Mouse (Mus musculus) hindbrain, embryonic 12.5 days (tissue): ENCODE measurements around the gene Fut8. TPM values are rescaled to one million over a fixed set of nuclear protein-coding genes. Genes with fewer than 3 reads are reported as not detected.

Source experiments
- ATAC-seq: fragments of 200-750 bp; cut with Nextera tagmentation; 2 replicates; pipeline ENCODE4 v1.8.0; 2017; ENCODE audit warnings: moderate TSS enrichment; ENCODE audit not compliant: low FRiP score
- H3K27ac ChIP-seq: fragments of 300-500 bp; sonication (generic); 2 replicates; pipeline ENCODE4 v1.5.1; 2016; ENCODE audit warnings: mild to moderate bottlenecking
- H3K27me3 ChIP-seq: fragments of 300-500 bp; sonication (generic); 2 replicates; pipeline ENCODE4 v1.6.1; 2016; ENCODE audit warnings: mild to moderate bottlenecking
- H3K36me3 ChIP-seq: fragments of 300-500 bp; sonication (generic); 2 replicates; pipeline ENCODE4 v1.6.1; 2016; ENCODE audit warnings: mild to moderate bottlenecking
- H3K4me1 ChIP-seq: fragments of 300-500 bp; sonication (generic); 2 replicates; pipeline ENCODE4 v1.6.1; 2016
- H3K4me2 ChIP-seq: fragments of 300-500 bp; sonication (generic); replicated peaks from 2 replicates; pipeline ENCODE4 v1.6.1; 2016; ENCODE audit warnings: mild to moderate bottlenecking
- H3K4me3 ChIP-seq: fragments of 300-500 bp; sonication (generic); 2 replicates; pipeline ENCODE4 v1.5.1; 2016; ENCODE audit warnings: mild to moderate bottlenecking
- H3K9ac ChIP-seq: fragments of 300-500 bp; sonication (generic); 2 replicates; pipeline ENCODE4 v1.6.1; 2016; ENCODE audit warnings: mild to moderate bottlenecking, moderate library complexity
- H3K9me3 ChIP-seq: fragments of 300-500 bp; sonication (generic); replicated peaks from 2 replicates; pipeline ENCODE4 v1.6.1; 2016; ENCODE audit warnings: mild to moderate bottlenecking
- WGBS: fragments of 180-500 bp; shearing (Covaris S2); methylation state at CpG from one replicate; pipeline ENCODE4 v1.1.7; 2016; 5-methylcytosine and 5-hydroxymethylcytosine counted together
- polyA plus RNA-seq: library from polyadenylated mRNA; unstranded; fragments of >200 nt; fragmentation: Nextera tagmentation; extraction: Ambion mirVana; gene quantifications from 2 replicates; pipeline ENCODE4 v1.2.1, GENCODE M21; 2016

Fut8 gene
- polyA plus RNA-seq, 1 experiment from 2014 or later, result 45.5 TPM

- Histone ChIP-seq H3K4me2 (no peak overlapping the region), H3K27ac (no peak overlapping the region), H3K27me3 (no peaks in the 10 kb centered on the region), H3K36me3 (no peaks in the 10 kb centered on the region), H3K9ac (no peak overlapping the region), H3K4me3 (no peak overlapping the region), H3K4me1 (no peaks in the 10 kb centered on the region), H3K9me3 (no peaks in the 10 kb centered on the region)
- WGBS, result 73% methylated on average over 4 of the region's 4 CpGs
- ATAC-seq, result no peak
Measured at GRCm38 (mm10) chr12:77292375-77293258, 54.7 kb downstream of the Fut8 start.

- no peaks in the 10 kb centered on the region for H3K36me3 ChIP-seq
- ATAC-seq, result no peak
- no peaks in the 10 kb centered on the region for H3K9me3 ChIP-seq
- no peak overlapping the region for H3K4me2 ChIP-seq
- no peaks in the 10 kb centered on the region for H3K27me3 ChIP-seq
- no peaks in the 10 kb centered on the region for H3K4me1 ChIP-seq
- H3K9ac ChIP-seq, result no peak overlapping the region
- no peak overlapping the region for H3K4me3 ChIP-seq
- H3K27ac ChIP-seq, result no peak overlapping the region
- WGBS, result 66% methylated on average over 1 of the region's 1 CpGs
Measured at GRCm38 (mm10) chr12:77296119-77296518, 58.2 kb downstream of the Fut8 start.

- no peaks in the 10 kb centered on the region for H3K27me3 ChIP-seq
- WGBS, result 88% methylated on average over 4 of the region's 4 CpGs
- H3K9ac ChIP-seq, result no peak overlapping the region
- no peak overlapping the region for H3K4me2 ChIP-seq
- no peaks in the 10 kb centered on the region for H3K36me3 ChIP-seq
- no peak overlapping the region for H3K4me3 ChIP-seq
- H3K27ac ChIP-seq, result no peak overlapping the region
- ATAC-seq, result no peak
- H3K9me3 ChIP-seq, result no peaks in the 10 kb centered on the region
- no peaks in the 10 kb centered on the region for H3K4me1 ChIP-seq
Measured at GRCm38 (mm10) chr12:77297114-77297513, 59.2 kb downstream of the Fut8 start.

GRCm38 (mm10) chr12:77297858-77298257 lies 59.9 kb downstream of the Fut8 start:
- Histone ChIP-seq H3K27ac (no peak overlapping the region), H3K4me3 (no peak overlapping the region), H3K36me3 (no peaks in the 10 kb centered on the region), H3K9me3 (no peaks in the 10 kb centered on the region), H3K4me1 (no peaks in the 10 kb centered on the region), H3K9ac (no peak overlapping the region), H3K4me2 (no peak overlapping the region), H3K27me3 (no peaks in the 10 kb centered on the region)
- 82% methylated on average over 2 of the region's 2 CpGs for WGBS
- no peak for ATAC-seq

- Histone ChIP-seq H3K4me2 (no peak overlapping the region), H3K27me3 (no peaks in the 10 kb centered on the region), H3K4me3 (no peak overlapping the region), H3K36me3 (no peaks in the 10 kb centered on the region), H3K27ac (no peak overlapping the region), H3K9ac (no peak overlapping the region), H3K4me1 (no peaks in the 10 kb centered on the region), H3K9me3 (no peaks in the 10 kb centered on the region)
- 100% methylated on average over 1 of the region's 1 CpGs for WGBS
- ATAC-seq, result no peak
Measured at GRCm38 (mm10) chr12:77302011-77302410, 64.1 kb downstream of the Fut8 start.

GRCm38 (mm10) chr12:77303367-77303766 lies 65.4 kb downstream of the Fut8 start:
- H3K9ac ChIP-seq, result no peak overlapping the region
- no peak for ATAC-seq
- H3K9me3 ChIP-seq, result no peaks in the 10 kb centered on the region
- no peak overlapping the region for H3K4me3 ChIP-seq
- no peak overlapping the region for H3K4me2 ChIP-seq
- H3K4me1 ChIP-seq, result no peaks in the 10 kb centered on the region
- no peaks in the 10 kb centered on the region for H3K36me3 ChIP-seq
- H3K27ac ChIP-seq, result no peak overlapping the region
- no peaks in the 10 kb centered on the region for H3K27me3 ChIP-seq

GRCm38 (mm10) chr12:77305502-77305901 lies 67.6 kb downstream of the Fut8 start:
- H3K9ac ChIP-seq, result no peak overlapping the region
- H3K36me3 ChIP-seq, result no peaks in the 10 kb centered on the region
- H3K4me2 ChIP-seq, result no peak overlapping the region
- no peak overlapping the region for H3K4me3 ChIP-seq
- no peak for ATAC-seq
- H3K27me3 ChIP-seq, result no peaks in the 10 kb centered on the region
- H3K9me3 ChIP-seq, result no peaks in the 10 kb centered on the region
- H3K27ac ChIP-seq, result no peak overlapping the region
- WGBS, result 86% methylated on average over 3 of the region's 3 CpGs
- H3K4me1 ChIP-seq, result no peaks in the 10 kb centered on the region

GRCm38 (mm10) chr12:77306759-77307314 lies 68.9 kb downstream of the Fut8 start:
- H3K4me2 ChIP-seq, result no peak overlapping the region
- H3K27me3 ChIP-seq, result no peaks in the 10 kb centered on the region
- no peak overlapping the region for H3K9ac ChIP-seq
- no peak overlapping the region for H3K4me3 ChIP-seq
- ATAC-seq, result no peak
- no peaks in the 10 kb centered on the region for H3K36me3 ChIP-seq
- H3K4me1 ChIP-seq, result no peaks in the 10 kb centered on the region
- WGBS, result 82% methylated on average over 3 of the region's 3 CpGs
- no peaks in the 10 kb centered on the region for H3K9me3 ChIP-seq
- H3K27ac ChIP-seq, result no peak overlapping the region

- H3K4me3 ChIP-seq, result no peak overlapping the region
- H3K27ac ChIP-seq, result no peak overlapping the region
- no peaks in the 10 kb centered on the region for H3K27me3 ChIP-seq
- H3K9ac ChIP-seq, result no peak overlapping the region
- H3K9me3 ChIP-seq, result no peaks in the 10 kb centered on the region
- ATAC-seq, result no peak
- H3K36me3 ChIP-seq, result no peaks in the 10 kb centered on the region
- no peaks in the 10 kb centered on the region for H3K4me1 ChIP-seq
- no peak overlapping the region for H3K4me2 ChIP-seq
Measured at GRCm38 (mm10) chr12:77309507-77309906, 71.6 kb downstream of the Fut8 start.

GRCm38 (mm10) chr12:77313502-77313901 lies 75.6 kb downstream of the Fut8 start:
- H3K4me3 ChIP-seq, result no peak overlapping the region
- H3K27ac ChIP-seq, result no peak overlapping the region
- H3K4me1 ChIP-seq, result no peaks in the 10 kb centered on the region
- no peak for ATAC-seq
- no peak overlapping the region for H3K4me2 ChIP-seq
- H3K9me3 ChIP-seq, result no peaks in the 10 kb centered on the region
- H3K27me3 ChIP-seq, result no peaks in the 10 kb centered on the region
- no peak overlapping the region for H3K9ac ChIP-seq
- no peaks in the 10 kb centered on the region for H3K36me3 ChIP-seq

- H3K36me3 ChIP-seq, result no peaks in the 10 kb centered on the region
- no peaks in the 10 kb centered on the region for H3K27me3 ChIP-seq
- 69% methylated on average over 3 of the region's 3 CpGs for WGBS
- no peaks in the 10 kb centered on the region for H3K9me3 ChIP-seq
- H3K4me2 ChIP-seq, result no peak overlapping the region
- no peaks in the 10 kb centered on the region for H3K4me1 ChIP-seq
- no peak overlapping the region for H3K27ac ChIP-seq
- H3K4me3 ChIP-seq, result no peak overlapping the region
- no peak for ATAC-seq
- no peak overlapping the region for H3K9ac ChIP-seq
Measured at GRCm38 (mm10) chr12:77324142-77324541, 86.2 kb downstream of the Fut8 start.

- H3K4me3 ChIP-seq, result no peak overlapping the region
- H3K4me1 ChIP-seq, result no peaks in the 10 kb centered on the region
- no peak overlapping the region for H3K4me2 ChIP-seq
- H3K36me3 ChIP-seq, result no peaks in the 10 kb centered on the region
- H3K9me3 ChIP-seq, result no peaks in the 10 kb centered on the region
- ATAC-seq, result no peak
- no peak overlapping the region for H3K9ac ChIP-seq
- no peaks in the 10 kb centered on the region for H3K27me3 ChIP-seq
- 88% methylated on average over 1 of the region's 1 CpGs for WGBS
- H3K27ac ChIP-seq, result no peak overlapping the region
Measured at GRCm38 (mm10) chr12:77346521-77346920, 108.6 kb downstream of the Fut8 start.

- Histone ChIP-seq H3K4me2 (no peak overlapping the region), H3K36me3 (no peaks in the 10 kb centered on the region)
Measured at GRCm38 (mm10) chr12:77349543-77349942, 111.6 kb downstream of the Fut8 start.

More at GRCm38 (mm10) chr12:77349543-77349942, 111.6 kb downstream of the Fut8 start:
- no peak overlapping the region for H3K4me3 ChIP-seq
- no peak for ATAC-seq
- H3K4me1 ChIP-seq, result no peaks in the 10 kb centered on the region
- no peak overlapping the region for H3K27ac ChIP-seq
- H3K27me3 ChIP-seq, result no peaks in the 10 kb centered on the region
- no peaks in the 10 kb centered on the region for H3K9me3 ChIP-seq
- no peak overlapping the region for H3K9ac ChIP-seq
